Mouse (Mus musculus) layer of hippocampus, adult 11-12 months (tissue): Measurements from ENCODE around the gene Nkain2.
A peak's percentile ranks its signal among the peaks of the same experiment; 100 is the strongest.
"Not testable (repeated sequence)": the region's sequence is repeated elsewhere in the genome, so short reads cannot be mapped to it uniquely, and the experiment has no call there.

Experiments used
- DNase-seq: peaks from one replicate; pipeline ENCODE4 v3.0.0; 2022; ENCODE audit warnings: low spot score

Nkain2 gene

DNA sequence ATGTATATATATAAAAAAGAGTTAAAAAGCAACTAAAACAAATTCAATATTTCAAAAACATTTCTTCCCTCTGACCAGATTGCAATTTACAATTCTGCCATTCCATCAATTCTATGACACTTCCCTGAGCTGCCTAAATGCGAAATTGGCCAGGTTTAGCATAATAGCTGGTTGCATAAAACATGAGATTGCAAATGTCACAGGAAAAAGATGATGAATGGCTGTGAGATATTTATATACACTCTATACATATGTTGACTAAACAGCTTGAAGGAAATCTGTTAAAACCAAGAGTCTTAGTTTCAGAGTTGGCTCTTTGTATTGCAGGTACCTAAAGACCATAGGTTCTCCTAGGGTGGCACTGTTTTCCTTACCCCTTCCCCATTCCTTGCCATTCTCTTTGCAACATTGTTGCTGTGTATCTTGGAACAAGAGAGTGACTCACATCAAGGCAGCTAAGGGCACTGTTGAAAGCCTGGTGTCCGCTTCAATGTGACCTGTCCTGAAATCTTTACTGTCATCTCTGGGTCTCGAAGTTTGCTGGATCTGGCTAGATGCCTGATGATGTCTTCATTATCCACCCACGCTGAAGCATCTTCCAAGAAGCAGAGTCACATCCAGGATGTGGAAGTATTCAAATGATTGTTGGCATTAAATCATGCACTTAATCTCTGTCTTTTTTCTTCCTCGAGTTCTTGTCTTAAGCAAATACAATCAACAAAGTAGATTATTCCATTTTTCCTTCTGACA lies 837.5 kb downstream of the Nkain2 start:
- no peak for DNase-seq

DNA sequence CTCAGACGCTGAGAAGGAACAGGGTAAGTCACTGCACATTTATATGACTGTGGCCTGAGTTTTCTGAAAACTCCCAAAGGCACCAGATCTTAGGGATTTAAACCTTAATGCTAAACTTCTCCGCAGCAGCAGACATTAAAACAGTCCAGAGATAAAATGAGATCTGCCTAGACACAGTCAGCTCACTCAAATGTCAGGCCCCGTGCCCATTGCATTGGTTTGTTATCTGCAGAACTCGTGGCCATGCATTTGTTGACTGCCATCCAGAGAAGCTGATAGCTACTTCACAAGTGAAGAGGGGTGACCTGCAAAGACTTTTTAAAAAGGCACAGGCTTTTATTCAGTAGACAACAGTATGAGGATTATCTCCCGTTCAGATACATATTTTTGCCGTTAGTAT lies 838.2 kb downstream of the Nkain2 start:
- DNase-seq, result no peak

DNA sequence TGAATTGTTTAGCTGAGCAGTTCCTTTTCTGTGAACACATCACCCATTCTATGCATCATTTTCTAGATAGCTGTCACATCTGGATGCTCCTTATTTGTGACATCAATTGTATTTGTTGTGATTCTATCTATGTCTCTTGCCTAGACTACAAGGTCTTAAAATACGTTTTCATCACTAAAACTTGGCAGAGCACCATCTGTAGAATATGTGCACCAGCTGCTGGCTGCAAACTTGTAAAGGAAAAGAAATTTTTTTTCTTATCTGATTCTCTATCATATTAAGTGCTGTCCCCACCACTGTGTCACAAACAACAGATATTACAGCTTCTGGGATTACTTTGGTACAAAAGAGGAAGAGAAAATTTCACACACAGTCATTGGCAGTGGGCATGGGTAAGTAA lies 860.3 kb downstream of the Nkain2 start:
- DNase-seq, result peak; percentile 11

DNA sequence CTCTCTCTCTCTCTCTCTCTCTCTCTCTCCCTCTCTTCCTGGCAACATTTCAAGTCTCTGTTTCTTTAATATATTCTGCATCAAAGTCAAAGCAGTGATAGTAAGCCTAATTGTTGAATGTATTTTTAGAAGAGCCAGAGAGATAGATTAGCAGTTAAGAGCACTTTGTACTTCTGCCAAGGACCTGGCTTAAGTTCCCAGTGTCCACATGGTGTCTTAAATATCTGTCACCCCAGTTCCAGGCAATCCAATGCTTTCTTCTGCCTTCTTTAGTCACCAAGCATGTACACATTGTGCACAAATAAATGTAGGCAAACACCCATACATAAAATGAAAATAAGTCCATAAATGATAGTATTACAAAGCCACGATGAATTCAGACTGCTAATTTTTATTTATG lies 871.9 kb downstream of the Nkain2 start:
- no peak for DNase-seq

- no peak for DNase-seq
Observed at GRCm38 (mm10) chr10:32001216-32001753, 889.0 kb downstream of the Nkain2 start.

DNA sequence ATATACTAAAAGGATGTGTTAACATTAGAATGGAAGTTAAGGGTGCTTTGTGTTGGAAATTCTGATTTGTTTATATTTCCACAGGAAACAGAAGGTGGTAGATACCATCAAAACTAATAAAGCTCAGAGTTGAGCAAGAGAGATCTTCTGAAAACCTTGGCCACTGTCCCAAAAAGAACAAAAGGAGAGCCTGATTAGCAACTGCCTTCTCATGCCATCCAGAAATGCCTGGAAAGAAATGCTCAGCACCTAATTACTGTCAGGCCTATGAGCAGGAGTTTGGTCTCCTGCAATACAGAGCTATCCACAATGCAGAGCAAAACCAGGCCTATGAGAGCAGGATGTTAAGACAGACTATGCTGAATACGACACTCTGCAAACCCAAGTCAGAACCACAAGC lies 897.1 kb downstream of the Nkain2 start:
- DNase-seq, result no peak

GRCm38 (mm10) chr10:31978387-31978786 lies 911.9 kb downstream of the Nkain2 start:
- no peak for DNase-seq

- no peak for DNase-seq
Observed at GRCm38 (mm10) chr10:31947178-31947726, 943.0 kb downstream of the Nkain2 start.

DNA sequence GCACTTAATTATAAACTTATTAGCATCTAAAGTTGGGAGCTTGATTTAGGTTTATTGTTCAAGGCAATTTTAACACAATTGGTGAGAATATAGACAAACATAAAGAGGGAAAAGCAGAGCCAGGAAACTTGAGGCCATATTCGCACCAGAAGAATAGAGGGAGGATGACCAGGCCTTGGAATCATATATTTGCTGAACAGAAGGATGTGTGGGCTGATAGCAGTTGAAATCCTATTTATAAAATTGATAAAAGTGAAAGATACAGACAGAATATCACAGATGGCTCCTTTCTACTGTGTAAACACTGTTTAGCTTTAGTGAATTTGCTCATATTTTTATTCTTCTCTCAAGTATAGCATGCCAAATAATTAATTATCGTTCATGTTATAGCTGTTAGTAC lies 958.3 kb downstream of the Nkain2 start:
- DNase-seq, result peak; percentile 52

DNA sequence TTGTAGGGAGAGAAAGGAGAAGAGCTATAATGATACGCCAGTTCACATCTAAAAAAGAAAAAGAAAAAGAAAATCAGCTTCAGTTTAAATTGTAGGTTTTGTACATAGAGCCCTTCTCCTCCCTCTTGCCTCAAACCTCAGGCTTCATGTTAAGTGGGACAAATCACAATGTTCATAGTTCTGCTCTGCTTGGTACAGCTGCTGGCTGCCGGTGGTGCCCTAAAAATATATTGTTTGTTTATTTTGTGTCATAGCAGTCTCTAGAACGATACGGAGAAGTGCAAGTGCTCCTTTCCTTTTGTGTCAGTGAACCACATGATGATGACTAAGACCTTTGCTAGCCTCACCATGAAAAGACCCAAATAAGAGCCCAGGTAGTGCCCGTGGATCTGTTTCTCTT lies 962.6 kb downstream of the Nkain2 start:
- no peak for DNase-seq

GRCm38 (mm10) chr10:31920901-31921300 lies 969.4 kb downstream of the Nkain2 start:
- not testable (repeated sequence) for DNase-seq

- no peak for DNase-seq
Observed at GRCm38 (mm10) chr10:31907488-31907887, 982.8 kb downstream of the Nkain2 start.

DNA sequence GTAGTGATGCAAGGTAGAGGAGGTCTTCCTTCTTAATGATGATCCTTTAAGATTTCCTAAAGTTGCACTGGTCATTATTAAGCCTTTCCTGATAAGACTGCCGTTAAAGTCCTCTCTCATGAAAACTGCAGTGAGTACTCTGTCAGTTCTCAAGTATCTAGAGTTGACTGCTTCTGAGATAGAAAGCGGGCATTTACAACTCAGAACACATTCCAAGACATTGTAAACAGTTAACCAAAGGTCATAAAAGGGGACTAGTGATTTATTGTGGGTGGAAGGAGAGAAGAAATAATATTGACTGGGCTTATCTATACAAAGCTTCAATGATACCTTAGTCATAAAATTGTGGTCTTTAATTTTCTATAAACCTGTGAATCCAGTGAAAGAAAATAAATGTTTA lies 990.8 kb downstream of the Nkain2 start:
- DNase-seq, result no peak

GRCm38 (mm10) chr10:31873323-31873895 lies 1016.9 kb downstream of the Nkain2 start:
- no peak for DNase-seq

DNA sequence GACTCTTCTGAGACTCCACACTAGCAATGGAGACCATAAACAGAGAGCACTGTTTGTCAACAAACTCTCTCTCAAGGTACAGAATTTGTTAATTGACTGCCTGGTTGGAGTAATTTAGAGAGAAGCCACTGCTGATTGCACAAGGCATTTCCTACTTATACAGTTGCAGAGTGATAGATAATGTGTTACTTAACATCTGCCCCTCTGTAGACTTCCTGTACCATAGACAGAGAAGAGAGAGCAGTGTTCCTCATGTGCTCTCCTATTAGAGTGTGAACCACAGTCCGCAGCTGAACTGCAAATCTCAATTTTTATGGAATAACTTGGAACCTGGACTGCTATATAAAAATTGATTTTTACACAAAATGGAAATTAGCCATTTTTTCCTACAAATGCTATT lies 1022.0 kb downstream of the Nkain2 start:
- no peak for DNase-seq

GRCm38 (mm10) chr10:31827041-31827440 lies 1063.2 kb downstream of the Nkain2 start:
- DNase-seq, result no peak

DNA sequence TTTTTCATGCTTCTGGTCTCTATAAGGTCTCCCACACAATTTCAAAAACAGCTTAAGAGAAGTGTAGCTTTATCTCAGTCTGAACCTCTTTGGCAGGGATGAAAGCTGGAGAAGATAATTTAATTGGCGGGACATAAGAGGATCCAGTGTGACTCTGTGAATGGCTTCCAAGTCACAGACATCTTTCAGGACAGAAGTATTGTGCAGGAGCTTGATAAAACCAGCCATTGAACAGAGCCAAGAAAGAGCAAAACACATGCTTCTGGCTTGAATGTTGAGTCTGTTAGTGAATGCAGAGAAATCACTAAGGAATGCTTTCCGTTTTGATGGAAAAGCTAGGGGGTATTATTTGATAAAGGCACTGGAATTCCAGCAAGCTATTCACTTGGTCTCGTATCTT lies 1077.7 kb downstream of the Nkain2 start:
- no peak for DNase-seq

- peak; percentile 50 for DNase-seq
Observed at GRCm38 (mm10) chr10:31742443-31743057, 1147.7 kb downstream of the Nkain2 start.

DNA sequence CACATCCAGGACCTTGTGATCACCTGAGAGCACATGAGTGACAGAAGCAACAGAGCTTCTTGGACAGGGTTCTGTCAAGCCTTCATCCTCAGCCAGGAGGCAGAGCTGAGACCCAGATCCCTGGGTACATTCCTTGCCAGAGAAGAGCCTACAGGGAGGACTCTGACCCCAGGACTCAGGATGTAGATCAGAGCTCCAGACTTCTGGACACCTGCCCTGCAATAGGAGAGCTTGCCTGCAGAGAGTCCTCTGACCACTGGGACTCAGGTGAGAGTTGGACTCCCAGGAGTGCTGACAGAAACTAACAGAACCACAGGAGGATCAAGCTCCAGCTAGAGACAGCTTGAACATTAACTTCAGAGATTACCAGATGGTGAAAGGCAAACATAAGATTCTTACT lies 1162.2 kb downstream of the Nkain2 start:
- no peak for DNase-seq

GRCm38 (mm10) chr10:31647270-31647669 lies 1243.0 kb downstream of the Nkain2 start:
- no peak for DNase-seq

GRCm38 (mm10) chr10:31646083-31646482 lies 1244.2 kb downstream of the Nkain2 start:
- no peak for DNase-seq
